Mouse (Mus musculus) midbrain, embryonic 11.5 days (tissue): Measurements from ENCODE around the gene Trip6. TPM values are rescaled to one million over a fixed set of nuclear protein-coding genes. Genes with fewer than 3 reads are reported as not detected.
A peak's percentile ranks its signal among the peaks of the same experiment; 100 is the strongest.
"Not testable (repeated sequence)": the region's sequence is repeated elsewhere in the genome, so short reads cannot be mapped to it uniquely, and the experiment has no call there.

Experiments used
- ATAC-seq: fragments of 200-750 bp; cut with Nextera tagmentation; 2 replicates; pipeline ENCODE4 v1.8.0; 2017; ENCODE audit warnings: moderate TSS enrichment, moderate library complexity; ENCODE audit not compliant: low FRiP score
- DNase-seq: peaks from one replicate; pipeline ENCODE4 v3.0.0; 2015; ENCODE audit warnings: low spot score; ENCODE audit errors: missing footprints
- H3K27ac ChIP-seq: fragments of 300-500 bp; sonication (generic); 2 replicates; pipeline ENCODE4 v1.5.1; 2014; ENCODE audit warnings: low read depth, low read length
- H3K27me3 ChIP-seq: fragments of 300-500 bp; sonication (generic); 2 replicates; pipeline ENCODE4 v1.6.1; 2014; ENCODE audit warnings: mild to moderate bottlenecking, low read length, moderate library complexity, mixed read lengths; ENCODE audit not compliant: control insufficient read depth, insufficient read depth
- H3K36me3 ChIP-seq: fragments of 300-500 bp; sonication (generic); 2 replicates; pipeline ENCODE4 v1.6.1; 2014; ENCODE audit warnings: mild to moderate bottlenecking, low read length, moderate library complexity, mixed read lengths; ENCODE audit not compliant: control insufficient read depth, insufficient read depth
- H3K4me1 ChIP-seq: fragments of 300-500 bp; sonication (generic); 2 replicates; pipeline ENCODE4 v1.6.1; 2014; ENCODE audit warnings: low read length; ENCODE audit not compliant: control insufficient read depth, insufficient read depth
- H3K4me2 ChIP-seq: fragments of 300-500 bp; sonication (generic); 2 replicates; pipeline ENCODE4 v1.6.1; 2014; ENCODE audit warnings: mild to moderate bottlenecking, moderate library complexity
- H3K4me3 ChIP-seq: fragments of 300-500 bp; sonication (generic); 2 replicates; pipeline ENCODE4 v1.5.1; 2014; ENCODE audit warnings: low read depth, low read length
- H3K9ac ChIP-seq: fragments of 300-500 bp; sonication (generic); 2 replicates; pipeline ENCODE4 v1.6.1; 2014; ENCODE audit warnings: low read length
- H3K9me3 ChIP-seq: fragments of 300-500 bp; sonication (generic); 2 replicates; pipeline ENCODE4 v1.6.1; 2016; ENCODE audit warnings: low read length; ENCODE audit not compliant: control insufficient read depth
- WGBS: fragments of 180-500 bp; shearing (Covaris S2); extraction: QIAGEN DNeasy Blood & Tissue Kit; methylation state at CpG from one replicate; pipeline ENCODE4 v1.1.7; 2014; 5-methylcytosine and 5-hydroxymethylcytosine counted together
- polyA plus RNA-seq: library from polyadenylated mRNA; unstranded; fragments of >200 nt; fragmentation: Nextera tagmentation; extraction: Ambion mirVana; gene quantifications from 2 replicates; pipeline ENCODE4 v1.2.1, GENCODE M21; 2014

The Trip6 gene
- polyA plus RNA-seq, 1 experiment from 2014 or later = 34.1 TPM

- ATAC-seq = peak; percentile 38
- Histone ChIP-seq H3K4me1 (peaks cover 22% of the 10 kb centered on the region), H3K27me3 (peaks cover 31% of the 10 kb centered on the region), H3K4me3 (peak overlapping the region; percentile 42), H3K9me3 (no peaks in the 10 kb centered on the region), H3K4me2 (peak overlapping the region; percentile 95), H3K9ac (peak overlapping the region; percentile 55), H3K27ac (no peak overlapping the region; the same call in 1 of the 2 replicates), H3K36me3 (no peaks in the 10 kb centered on the region)
- WGBS = under 1% methylated on average over 54 of the region's 65 CpGs
- DNase-seq = peak; percentile 93
Observed at GRCm38 (mm10) chr5:137287953-137288743, 26.1 kb downstream of the Trip6 start.

DNA sequence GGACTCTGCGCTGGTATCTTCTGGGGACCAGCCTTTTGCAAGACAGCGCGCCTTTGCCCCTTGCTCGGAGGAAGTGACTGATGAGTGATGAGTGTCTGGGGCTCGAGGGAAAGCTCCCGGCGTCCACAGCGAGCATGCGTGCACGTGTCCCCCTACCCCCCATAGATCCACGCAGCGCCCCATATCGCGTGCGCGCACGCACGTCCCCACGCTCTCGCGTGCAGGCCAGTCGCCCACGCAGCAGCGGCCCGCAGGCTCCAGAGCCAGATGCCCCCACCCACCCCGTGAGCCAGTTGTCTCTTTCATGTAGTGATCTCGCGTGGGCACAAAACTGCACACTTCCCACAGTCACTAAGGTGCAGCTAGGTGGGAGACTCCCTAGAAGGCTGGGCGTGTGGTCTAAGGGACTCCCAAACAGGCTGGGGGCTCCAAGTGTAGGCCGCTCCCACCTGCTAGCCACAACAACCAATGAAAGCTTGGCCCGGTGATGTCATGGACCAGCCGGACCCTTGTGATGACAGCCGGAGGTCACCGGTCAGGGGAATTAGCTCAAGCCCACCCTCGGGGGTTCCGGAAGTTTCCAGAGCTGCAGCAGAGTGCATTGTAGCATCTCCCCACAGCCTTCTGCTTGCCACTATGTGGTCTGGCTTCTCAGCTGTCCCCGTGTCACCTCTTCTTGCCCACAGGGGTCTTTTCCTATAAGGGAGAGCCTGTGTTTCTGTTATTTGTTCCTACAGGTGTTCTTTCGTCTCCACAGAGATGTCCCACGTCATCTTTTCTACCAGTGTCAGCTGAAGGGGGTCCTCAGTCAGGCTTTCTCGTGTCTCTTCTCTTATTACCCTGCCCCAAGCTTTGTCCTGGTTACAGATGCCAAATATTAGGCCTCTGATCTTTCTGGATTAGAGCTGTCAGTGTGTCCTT, 26.9 kb downstream of the Trip6 start, which contains the start of gene Ache:
Gene Ache, plus strand, starts transcription at position 488 of the 921 bp plus-strand sequence.
- H3K9ac ChIP-seq = peak within 1 kb of the TSS; percentile 58
- H3K27ac ChIP-seq = no peak within 1 kb of the TSS; the same call in 1 of the 2 replicates
- peaks cover 31% of the 10 kb centered on the region for H3K27me3 ChIP-seq
- under 1% methylated on average over 40 of the region's 40 CpGs for WGBS
- ATAC-seq (peak; percentile 57), DNase-seq (peak; percentile 94)
- H3K36me3 ChIP-seq = no peaks in the 10 kb centered on the region
- H3K9me3 ChIP-seq = no peaks in the 10 kb centered on the region
- H3K4me1 ChIP-seq = peaks cover 19% of the 10 kb centered on the region
- peak within 1 kb of the TSS; percentile 42 for H3K4me3 ChIP-seq
- H3K4me2 ChIP-seq = peak within 1 kb of the TSS; percentile 95

GRCm38 (mm10) chr5:137286655-137287031, 27.6 kb downstream of the Trip6 start:
- peak overlapping the region; percentile 58 for H3K9ac ChIP-seq
- H3K4me3 ChIP-seq = peak overlapping the region; percentile 39
- H3K36me3 ChIP-seq = no peaks in the 10 kb centered on the region
- peaks cover 28% of the 10 kb centered on the region for H3K27me3 ChIP-seq
- H3K9me3 ChIP-seq = no peaks in the 10 kb centered on the region
- H3K27ac ChIP-seq = no peak overlapping the region
- H3K4me2 ChIP-seq = peak overlapping the region; percentile 95
- ATAC-seq (peak; percentile 67), DNase-seq (peak; percentile 98)
- H3K4me1 ChIP-seq = peaks cover 19% of the 10 kb centered on the region
- WGBS = 2% methylated on average over 15 of the region's 16 CpGs

- ATAC-seq (no peak), DNase-seq (peak; percentile 69)
- peaks cover 19% of the 10 kb centered on the region for H3K4me1 ChIP-seq
- no peak overlapping the region for H3K9ac ChIP-seq
- H3K4me3 ChIP-seq = no peak overlapping the region
- H3K27ac ChIP-seq = no peak overlapping the region
- no peak overlapping the region for H3K4me2 ChIP-seq
- H3K9me3 ChIP-seq = no peaks in the 10 kb centered on the region
- WGBS = 51% methylated on average over 7 of the region's 7 CpGs
- H3K27me3 ChIP-seq = peaks cover 28% of the 10 kb centered on the region
- H3K36me3 ChIP-seq = no peaks in the 10 kb centered on the region
Observed at GRCm38 (mm10) chr5:137285986-137286385, 28.2 kb downstream of the Trip6 start.

DNA sequence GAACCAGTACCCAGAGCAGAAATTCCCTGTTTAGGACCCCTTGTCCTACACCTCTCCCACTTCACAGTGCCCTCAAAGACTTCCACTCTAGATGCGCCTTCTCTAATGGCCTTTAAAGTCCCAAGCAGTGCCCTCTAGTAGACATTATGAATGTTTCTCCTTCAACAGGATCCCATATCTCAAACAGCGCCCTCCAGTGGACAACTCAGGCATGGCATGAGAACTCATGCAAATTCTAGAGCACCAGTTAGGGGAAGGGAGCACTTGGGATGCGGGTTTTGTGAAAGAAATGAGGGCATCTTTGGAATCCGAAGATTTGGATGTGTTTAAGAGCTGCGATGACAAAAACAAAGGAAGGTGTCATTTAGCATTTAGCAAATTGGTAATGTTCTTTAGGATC, 29.2 kb downstream of the Trip6 start:
- Histone ChIP-seq H3K9ac (no peak overlapping the region), H3K4me1 (peaks cover 19% of the 10 kb centered on the region), H3K27me3 (peaks cover 23% of the 10 kb centered on the region), H3K4me3 (no peak overlapping the region), H3K4me2 (no peak overlapping the region), H3K27ac (no peak overlapping the region), H3K36me3 (no peaks in the 10 kb centered on the region), H3K9me3 (no peaks in the 10 kb centered on the region)
- DNase-seq (peak; percentile 89), ATAC-seq (no peak)
- 57% methylated on average over 5 of the region's 5 CpGs for WGBS

DNA sequence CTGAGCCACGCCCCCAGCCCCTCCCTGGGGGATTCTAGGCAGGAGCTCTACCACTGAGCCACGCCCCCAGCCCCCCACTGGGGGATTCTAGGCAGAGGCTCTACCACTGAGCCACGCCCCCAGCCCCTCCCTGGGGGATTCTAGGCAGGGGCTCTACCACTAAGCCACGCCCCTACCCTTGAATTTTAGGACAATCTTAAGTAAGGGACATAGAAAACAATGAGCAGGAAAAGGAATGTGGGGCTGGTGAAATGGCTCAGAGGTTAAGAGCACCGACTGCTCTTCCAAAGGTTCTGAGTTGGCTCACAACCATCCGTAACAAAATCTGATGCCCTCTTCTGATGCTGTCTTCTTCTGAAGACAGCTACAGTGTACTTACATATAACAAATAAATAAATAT, 29.8 kb downstream of the Trip6 start:
- not testable (repeated sequence) for H3K4me3 ChIP-seq, H3K27ac ChIP-seq, ATAC-seq, H3K36me3 ChIP-seq, H3K9ac ChIP-seq, H3K9me3 ChIP-seq, H3K4me2 ChIP-seq
- WGBS = 92% methylated on average over 5 of the region's 6 CpGs
- peak; percentile 64 for DNase-seq
- peaks cover 19% of the 10 kb centered on the region for H3K4me1 ChIP-seq
- peaks cover 16% of the 10 kb centered on the region for H3K27me3 ChIP-seq

- no peak overlapping the region for H3K9ac ChIP-seq
- ATAC-seq (no peak), DNase-seq (peak; percentile 82)
- H3K27ac ChIP-seq = no peak overlapping the region
- no peaks in the 10 kb centered on the region for H3K4me1 ChIP-seq
- no peaks in the 10 kb centered on the region for H3K9me3 ChIP-seq
- H3K4me3 ChIP-seq = no peak overlapping the region
- WGBS = 63% methylated on average over 18 of the region's 18 CpGs
- H3K27me3 ChIP-seq = no peaks in the 10 kb centered on the region
- H3K36me3 ChIP-seq = no peaks in the 10 kb centered on the region
- no peak overlapping the region for H3K4me2 ChIP-seq
Observed at GRCm38 (mm10) chr5:137277360-137278342, 36.6 kb downstream of the Trip6 start.

GRCm38 (mm10) chr5:137268131-137268910, 45.9 kb downstream of the Trip6 start:
- ATAC-seq = no peak
- 41% methylated on average over 15 of the region's 18 CpGs for WGBS
- Histone ChIP-seq H3K9me3 (no peaks in the 10 kb centered on the region), H3K4me1 (0 out of 2 replicates have a peak, but pooled peaks cover 2% of the 10 kb centered on the region), H3K4me3 (no peak overlapping the region), H3K9ac (peak overlapping the region; percentile 33; the same call in 1 of the 2 replicates), H3K36me3 (no peaks in the 10 kb centered on the region), H3K27me3 (no peaks in the 10 kb centered on the region), H3K4me2 (no peak overlapping the region), H3K27ac (no peak overlapping the region)
- DNase-seq = peak; percentile 45
